Mouse (Mus musculus) C2C12 (cell line): ENCODE measurements at regions not wholly inside any gene's neighbourhood (a gene's known extent, or its start where the extent isn't known, plus 50 kb on each side); places are given as distances from the start of the nearest gene placed in this dataset.

Experiments used
- H3K27me3 ChIP-seq: one replicate; pipeline ENCODE4 v1.6.1; 2011; ENCODE audit not compliant: control insufficient read depth, insufficient read depth, insufficient read length
- H3K36me3 ChIP-seq: one replicate; pipeline ENCODE4 v1.6.1; 2011; ENCODE audit not compliant: control insufficient read depth, insufficient read depth
- H3K4me3 ChIP-seq: one replicate; pipeline ENCODE4 v1.5.1; 2011; ENCODE audit warnings: mild to moderate bottlenecking, control low read depth; ENCODE audit not compliant: poor library complexity, insufficient read depth, severe bottlenecking
- H3K79me2 ChIP-seq: one replicate; pipeline ENCODE4 v1.6.1; 2011; ENCODE audit not compliant: control insufficient read depth, insufficient read depth
- H3K79me3 ChIP-seq: one replicate; pipeline ENCODE4 v1.6.1; 2011; ENCODE audit warnings: low read depth, control low read depth
- H3ac ChIP-seq: one replicate; pipeline ENCODE3; 2011; ENCODE audit warnings: low read depth; ENCODE audit not compliant: control insufficient read depth, insufficient read length
- CEBPB ChIP-seq: IDR thresholded peaks from one replicate; pipeline ENCODE4 v1.6.1; 2011; ENCODE audit warnings: low read depth, mild to moderate bottlenecking, control low read depth, moderate library complexity
- CTCF ChIP-seq: IDR thresholded peaks from one replicate; pipeline ENCODE4 v1.5.1; 2011; ENCODE audit not compliant: control insufficient read depth, insufficient read depth, insufficient read length
- FOSL1 ChIP-seq: IDR thresholded peaks from one replicate; pipeline ENCODE4 v1.8.0; 2011; ENCODE audit warnings: mild to moderate bottlenecking, low read length; ENCODE audit not compliant: poor library complexity, insufficient read depth, severe bottlenecking
- MAX ChIP-seq: IDR thresholded peaks from one replicate; pipeline ENCODE4 v1.6.1; 2011; ENCODE audit warnings: mild to moderate bottlenecking, control low read depth
- MYOD1 ChIP-seq: IDR thresholded peaks from one replicate; pipeline ENCODE4 v1.6.1; 2011; ENCODE audit warnings: low read depth; ENCODE audit not compliant: control insufficient read depth, insufficient read length
- MYOG ChIP-seq: IDR thresholded peaks from one replicate; pipeline ENCODE4 v1.6.1; 2011; ENCODE audit not compliant: control insufficient read depth, insufficient read length; ENCODE audit errors: extremely low read depth
- USF1 ChIP-seq: IDR thresholded peaks from one replicate; pipeline ENCODE4 v1.6.1; 2011; ENCODE audit warnings: low read depth, mild to moderate bottlenecking, control low read depth, moderate library complexity

- Histone ChIP-seq H3K36me3 (no peaks in the 10 kb centered on the region), H3K4me3 (no peak overlapping the region), H3K27me3 (no peaks in the 10 kb centered on the region), H3K79me3 (no peaks in the 10 kb centered on the region), H3ac (no peak overlapping the region), H3K79me2 (no peaks in the 10 kb centered on the region)
- TF ChIP-seq MYOG (no peak), FOSL1 (no peak), CTCF (no peak), MYOD1 (no peak), USF1 (no peak), CEBPB (no peak), MAX (no peak)
Measured at GRCm38 (mm10) chr14:102915918-102916317, 66.5 kb downstream of the Kctd12 start.

- Histone ChIP-seq H3ac (no peak overlapping the region), H3K79me3 (no peaks in the 10 kb centered on the region), H3K27me3 (no peaks in the 10 kb centered on the region), H3K4me3 (no peak overlapping the region), H3K79me2 (no peaks in the 10 kb centered on the region), H3K36me3 (no peaks in the 10 kb centered on the region)
- TF ChIP-seq MYOD1 (no peak), CEBPB (no peak), MYOG (no peak), MAX (no peak), USF1 (no peak), CTCF (no peak), FOSL1 (no peak)
Measured at GRCm38 (mm10) chr14:102911582-102911981, 70.9 kb downstream of the Kctd12 start.

GRCm38 (mm10) chr14:102908990-102909389 lies 73.4 kb downstream of the Kctd12 start:
- Histone ChIP-seq H3K4me3 (no peak overlapping the region), H3K36me3 (no peaks in the 10 kb centered on the region), H3K79me3 (no peaks in the 10 kb centered on the region), H3ac (no peak overlapping the region), H3K27me3 (no peaks in the 10 kb centered on the region), H3K79me2 (no peaks in the 10 kb centered on the region)
- TF ChIP-seq FOSL1 (no peak), CEBPB (no peak), MYOG (no peak), USF1 (no peak), MYOD1 (no peak)

DNA sequence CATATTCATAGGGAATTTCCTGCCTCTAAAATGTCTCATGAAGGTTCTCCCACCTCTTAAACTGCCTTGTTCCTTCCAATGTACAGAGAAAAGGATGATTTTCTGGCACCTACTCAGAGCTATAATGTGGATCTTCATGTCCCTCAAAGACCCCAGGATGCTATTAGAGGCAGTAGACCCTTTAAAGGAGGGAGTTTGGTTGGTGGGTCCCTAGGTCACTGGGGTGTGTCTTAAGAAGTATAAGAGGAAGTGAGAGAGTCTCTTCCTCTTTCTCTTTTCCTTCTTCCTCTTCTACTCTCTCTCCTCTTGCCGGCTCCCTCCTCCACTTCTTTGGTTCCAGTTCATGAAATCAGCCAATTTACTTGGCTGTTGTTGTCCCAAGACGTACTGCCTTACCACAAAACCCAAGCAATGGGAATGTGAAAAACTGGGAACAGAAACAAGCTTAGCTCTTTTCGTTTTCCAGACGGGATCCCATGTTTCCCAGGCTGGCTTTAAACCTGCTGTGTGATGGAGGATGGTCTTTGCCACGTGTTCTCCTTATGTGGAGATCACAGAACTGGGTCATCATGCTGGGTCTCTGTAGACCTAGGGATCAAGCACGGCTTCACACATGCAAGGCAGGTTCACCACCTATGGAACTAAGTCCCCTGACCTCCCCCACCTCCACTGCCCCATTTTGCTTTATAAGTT lies 74.9 kb downstream of the Kctd12 start:
- Histone ChIP-seq H3K79me2 (no peaks in the 10 kb centered on the region), H3ac (no peak overlapping the region), H3K79me3 (no peaks in the 10 kb centered on the region), H3K36me3 (no peaks in the 10 kb centered on the region), H3K27me3 (no peaks in the 10 kb centered on the region), H3K4me3 (no peak overlapping the region)
- TF ChIP-seq USF1 (no peak), CEBPB (no peak), MAX (no peak), CTCF (no peak)

DNA sequence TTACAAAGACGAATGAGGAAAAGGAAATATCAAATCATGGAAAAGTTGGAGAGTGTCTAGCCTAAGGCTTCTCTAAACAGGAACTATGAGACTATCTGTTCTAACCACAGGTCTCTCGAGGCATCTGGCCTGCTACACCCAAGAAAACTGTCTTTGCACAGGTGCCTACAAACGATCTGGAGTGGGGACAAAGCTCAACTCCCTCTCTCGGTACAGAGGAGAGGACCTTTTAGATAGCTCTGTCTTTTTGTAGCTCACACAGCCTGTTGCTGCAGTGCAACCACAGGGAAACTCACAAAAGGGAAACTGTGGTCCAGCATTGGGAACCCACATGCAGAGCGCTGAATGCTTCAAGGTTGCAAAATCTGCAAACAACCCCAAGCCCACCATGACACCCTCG lies 75.6 kb downstream of the Kctd12 start:
- H3K79me3 ChIP-seq = no peaks in the 10 kb centered on the region

DNA sequence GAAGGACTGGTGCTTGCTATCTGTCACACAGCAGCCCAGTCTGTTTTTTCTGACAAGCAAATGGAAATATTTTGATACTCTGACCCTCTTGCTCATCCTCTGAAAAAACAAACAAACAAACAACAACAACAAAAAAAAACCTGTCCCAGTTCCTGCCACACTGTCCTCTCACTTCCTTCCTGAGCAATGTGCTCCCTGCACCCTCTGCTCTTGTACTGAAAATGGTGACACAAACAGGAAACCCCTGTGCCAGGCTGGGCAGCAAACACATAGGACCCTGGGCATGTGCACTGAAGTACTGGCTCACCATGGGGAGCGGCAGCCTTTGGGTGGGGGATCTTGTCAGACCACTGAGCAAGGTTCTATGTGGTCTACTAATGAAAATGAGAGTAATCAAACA lies 76.2 kb downstream of the Kctd12 start:
- H3K79me3 ChIP-seq = no peaks in the 10 kb centered on the region
- H3K27me3 ChIP-seq = no peaks in the 10 kb centered on the region
- no peak overlapping the region for H3ac ChIP-seq
- no peaks in the 10 kb centered on the region for H3K36me3 ChIP-seq
- no peak overlapping the region for H3K4me3 ChIP-seq
- H3K79me2 ChIP-seq = no peaks in the 10 kb centered on the region
- TF ChIP-seq MYOD1 (no peak), CTCF (no peak), USF1 (no peak), MYOG (no peak), MAX (no peak), FOSL1 (no peak), CEBPB (no peak)

More for the DNA sequence above, 75.6 kb downstream of the Kctd12 start:
- Histone ChIP-seq H3ac (no peak overlapping the region), H3K27me3 (no peaks in the 10 kb centered on the region), H3K36me3 (no peaks in the 10 kb centered on the region), H3K79me2 (no peaks in the 10 kb centered on the region), H3K4me3 (no peak overlapping the region)
- TF ChIP-seq USF1 (no peak), CTCF (no peak), MYOD1 (no peak), CEBPB (no peak), MAX (no peak), MYOG (no peak), FOSL1 (no peak)
